Mouse (Mus musculus) Patski (cell line): ENCODE data around the gene Galc. TPM values are rescaled to one million over a fixed set of nuclear protein-coding genes. Genes with fewer than 3 reads are reported as not detected.
"Not testable (repeated sequence)": the region's sequence is repeated elsewhere in the genome, so short reads cannot be mapped to it uniquely, and the experiment has no call there.

Source experiments
- ATAC-seq: fragments of 100-300 bp; one replicate; pipeline ENCODE4 v1.8.0; 2021
- CTCF ChIA-PET: fragments of 350-600 bp; sonication (Branson Sonifier 250); formaldehyde crosslinking; loops from one replicate; lab custom pipeline; 2022; ENCODE audit warnings: inconsistent platforms; lab: Charles Lee
- POLR2A ChIA-PET: fragments of 350-600 bp; sonication (Branson Sonifier 250); formaldehyde crosslinking; loops from one replicate; lab custom pipeline; 2022; ENCODE audit warnings: antibody characterized with exemption, inconsistent platforms; lab: Charles Lee
- DNase-seq: peaks from one replicate; pipeline ENCODE4 v3.0.0-alpha.2; 2011; ENCODE audit warnings: low read depth, low spot score
- H3K27me3 ChIP-seq: fragments of 371-371 bp; one replicate; pipeline ENCODE4 v1.5.1; 2021
- CTCF ChIP-seq: fragments of 100-300 bp; IDR thresholded peaks from one replicate; pipeline ENCODE4 v1.5.1; 2021
- in situ Hi-C: fragments of 300-500 bp; cut with MboI; formaldehyde crosslinking; loops from 3 replicates; pipeline ENCODE4 v1.11.1; 2018; ENCODE audit warnings: low pct_unique_long_range_greater_than_20kb, mixed read lengths
- polyA plus RNA-seq: library from polyadenylated mRNA; unstranded; gene quantifications from one replicate; pipeline ENCODE4 v1.2.3, GENCODE M21; 2021

Galc gene
- polyA plus RNA-seq, 1 experiment from 2014 or later, result 60.4 TPM

DNA sequence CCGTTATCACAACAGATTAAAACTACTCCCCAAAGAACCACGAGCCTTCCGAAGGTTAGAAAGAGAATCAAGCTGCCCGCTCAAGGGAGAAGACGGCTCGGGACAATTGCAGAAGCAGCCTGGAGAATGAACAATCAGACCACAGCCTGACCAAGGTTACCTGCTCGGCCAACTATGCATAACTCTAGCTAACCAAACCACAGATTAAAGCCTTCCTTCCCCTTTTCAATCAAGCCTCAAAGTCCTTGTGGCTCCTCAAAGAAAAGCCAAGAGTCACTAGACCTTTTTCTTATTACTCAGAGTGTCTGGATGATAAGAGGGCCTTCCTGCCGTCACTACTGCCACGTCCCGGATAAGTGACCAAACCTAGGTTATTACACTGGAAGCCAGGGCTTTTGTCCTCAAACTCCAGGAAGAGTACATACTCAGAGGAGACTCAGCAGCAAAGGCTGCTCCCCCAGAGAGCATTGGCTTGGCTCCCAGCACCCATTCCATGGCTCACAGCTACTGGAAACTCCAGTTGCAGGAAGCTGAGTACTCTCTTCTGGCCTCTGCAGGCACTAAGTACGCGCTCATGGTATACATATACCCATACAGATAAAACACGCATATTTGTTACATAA lies 3.8 kb downstream of the Galc start:
- no peak for TF ChIP-seq CTCF
- ChIA-PET POLR2A (no interaction called here), CTCF (interaction anchor here (1.2 to 1.4 kb wide), 2 partner anchors 25 to 43 kb away, joined by 3 to 4 read pairs; no protein-coding TSS in a partner anchor)
- in situ Hi-C loops, result no loop called here
- DNase-seq (no peak), ATAC-seq (peak; percentile 77)
- H3K27me3 ChIP-seq, result no peaks in the 10 kb centered on the region

DNA sequence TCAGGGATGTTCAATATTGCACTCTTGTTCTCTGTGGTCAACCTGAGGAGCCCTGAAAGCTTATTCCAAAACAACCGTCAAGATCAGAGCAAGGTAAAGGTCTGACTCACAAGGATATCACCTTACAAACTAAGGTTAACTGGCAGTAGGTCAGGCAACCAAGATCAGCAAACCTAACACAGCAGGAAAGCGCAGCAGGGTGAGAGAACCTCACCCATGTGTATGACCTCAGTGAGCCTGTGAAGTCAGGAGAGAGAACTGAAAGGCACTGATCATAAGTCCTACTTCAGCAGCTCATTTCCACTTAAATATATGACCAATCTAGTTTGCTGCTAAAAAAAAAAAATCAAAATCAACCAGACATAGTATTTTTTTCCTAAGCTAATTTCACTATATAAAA lies 6.8 kb downstream of the Galc start:
- in situ Hi-C loops, result no loop called here

DNA sequence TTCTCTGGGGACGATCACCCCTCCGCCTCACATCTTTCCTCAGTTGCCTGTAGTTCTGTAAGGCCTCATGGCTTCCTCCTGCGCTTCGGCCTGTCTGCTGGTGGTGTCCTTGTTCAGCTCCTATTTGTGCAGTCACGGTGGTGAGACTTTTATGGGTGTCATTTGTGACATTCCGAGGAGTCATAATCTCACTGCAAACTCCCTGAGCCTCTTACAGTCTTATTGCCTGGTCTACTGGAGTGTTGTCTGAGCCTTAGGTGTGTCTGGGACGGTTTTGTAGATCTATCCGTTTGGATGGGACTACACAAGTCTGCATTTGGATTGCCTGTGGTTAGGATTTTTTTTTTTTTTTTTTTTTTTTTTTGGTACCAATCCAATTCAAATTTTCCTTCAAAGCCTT lies 8.9 kb downstream of the Galc start:
- no peaks in the 10 kb centered on the region for H3K27me3 ChIP-seq
- ChIA-PET POLR2A (no interaction called here), CTCF (no interaction called here)
- in situ Hi-C loops, result no loop called here
- DNase-seq (no peak), ATAC-seq (no peak)
- TF ChIP-seq CTCF, result no peak

More for the DNA sequence above, 6.8 kb downstream of the Galc start:
- CTCF ChIA-PET, result no interaction called here
- H3K27me3 ChIP-seq, result no peaks in the 10 kb centered on the region
- no peak for DNase-seq
- ATAC-seq, result no peak
- POLR2A ChIA-PET, result no interaction called here
- TF ChIP-seq CTCF, result no peak

DNA sequence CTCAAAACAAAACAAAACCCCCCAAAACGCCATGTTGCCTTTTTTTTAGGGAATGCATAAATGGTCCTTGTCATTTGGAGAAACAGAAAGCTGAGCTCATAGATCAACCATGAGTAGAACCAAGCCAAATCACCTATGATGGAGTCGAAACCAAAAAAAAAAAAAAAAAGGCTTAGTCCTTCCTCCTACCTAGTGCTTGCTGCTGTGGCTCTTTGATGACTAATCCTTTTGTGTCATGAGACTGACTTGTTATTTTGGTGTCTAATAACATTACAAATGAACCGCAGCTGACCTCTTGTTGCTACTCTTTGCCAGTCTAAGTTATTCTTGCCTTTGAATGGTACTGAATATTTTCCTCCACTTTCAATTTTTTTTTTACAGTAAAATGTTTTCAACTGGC lies 9.6 kb downstream of the Galc start:
- ChIA-PET CTCF (no interaction called here), POLR2A (no interaction called here)
- ATAC-seq (peak; percentile 95), DNase-seq (no peak)
- TF ChIP-seq CTCF, result no peak
- in situ Hi-C loops, result no loop called here
- H3K27me3 ChIP-seq, result no peaks in the 10 kb centered on the region

DNA sequence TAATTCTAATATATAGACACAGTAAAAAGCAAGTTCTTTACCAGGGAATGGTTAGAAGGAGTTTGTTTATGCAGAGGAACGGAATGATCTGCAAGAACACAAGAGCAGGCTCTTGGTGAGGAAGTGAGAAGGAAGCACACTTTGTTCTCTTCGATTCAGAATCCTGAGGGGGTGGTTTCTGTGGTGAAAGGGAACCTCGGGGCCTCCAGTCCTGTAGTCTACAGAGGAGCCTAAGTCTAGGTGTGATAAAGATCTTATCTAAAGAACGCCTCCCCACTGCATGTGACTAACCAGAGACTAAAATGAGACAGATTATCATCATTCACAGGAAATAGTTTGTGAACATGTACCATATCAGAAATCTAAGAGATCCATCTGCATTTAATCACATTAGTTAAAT lies 12.4 kb downstream of the Galc start:
- TF ChIP-seq CTCF, result no peak
- in situ Hi-C loops, result no loop called here
- ChIA-PET POLR2A (no interaction called here), CTCF (no interaction called here)
- ATAC-seq (no peak), DNase-seq (no peak)
- no peaks in the 10 kb centered on the region for H3K27me3 ChIP-seq

DNA sequence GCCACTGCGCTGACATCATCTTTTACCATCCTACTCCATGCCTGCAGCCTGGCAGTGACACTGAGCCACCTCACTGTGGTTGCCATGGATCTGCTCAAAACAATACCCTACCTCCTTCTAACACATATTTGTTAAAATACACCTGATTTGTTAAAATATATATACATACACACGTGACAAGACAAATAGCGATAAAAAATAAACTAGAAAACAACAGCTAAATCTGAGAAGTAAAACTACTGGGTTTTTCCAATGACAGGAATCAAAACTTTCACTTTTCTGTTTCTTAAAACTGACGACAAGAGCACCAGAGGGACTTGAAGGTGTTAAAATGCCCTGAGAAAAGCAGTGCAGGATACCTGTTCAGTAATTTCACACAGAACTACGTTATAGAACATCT lies 14.4 kb downstream of the Galc start:
- no peak for TF ChIP-seq CTCF
- POLR2A ChIA-PET, result no interaction called here
- CTCF ChIA-PET, result no interaction called here
- in situ Hi-C loops, result no loop called here
- DNase-seq, result no peak
- no peaks in the 10 kb centered on the region for H3K27me3 ChIP-seq
- no peak for ATAC-seq

DNA sequence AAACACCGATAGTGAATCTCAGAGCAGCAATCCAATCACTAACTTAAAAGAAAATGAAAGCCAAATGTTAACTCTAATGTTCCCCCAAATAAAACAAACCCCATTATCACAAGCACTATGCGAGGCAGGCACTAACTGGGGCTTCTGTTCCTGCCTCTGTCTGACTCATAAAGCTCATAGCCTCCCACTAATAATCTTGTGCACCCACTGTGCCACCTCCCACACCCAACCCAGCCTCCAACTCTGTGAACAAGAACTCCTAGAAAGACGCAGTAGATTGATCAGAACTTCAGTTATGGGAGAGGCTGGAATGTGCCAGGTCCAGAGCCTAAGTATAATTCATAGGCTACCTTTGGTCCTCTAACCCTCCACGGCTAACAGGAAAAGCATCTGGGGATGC lies 15.1 kb downstream of the Galc start:
- ATAC-seq (no peak), DNase-seq (no peak)
- TF ChIP-seq CTCF, result no peak
- no peaks in the 10 kb centered on the region for H3K27me3 ChIP-seq
- ChIA-PET POLR2A (no interaction called here), CTCF (no interaction called here)
- in situ Hi-C loops, result no loop called here

DNA sequence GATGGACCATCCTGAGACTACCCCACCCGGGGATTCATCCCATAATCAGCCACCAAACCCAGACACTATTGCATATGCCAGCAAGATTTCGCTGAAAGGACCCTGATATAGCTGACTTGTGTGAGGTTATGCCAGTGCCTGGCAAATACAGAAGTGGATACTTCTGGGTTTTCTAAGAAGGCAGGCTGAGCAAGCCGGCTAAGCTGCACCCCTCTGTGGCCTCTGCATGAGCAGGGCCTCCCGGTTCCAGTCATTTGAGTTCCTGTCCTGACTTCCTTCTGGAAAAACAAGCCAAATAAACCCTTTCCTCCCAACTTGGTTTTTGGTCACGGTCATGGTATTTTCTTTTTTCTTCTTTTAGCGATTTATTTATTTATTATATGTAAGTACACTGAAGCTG lies 20.8 kb downstream of the Galc start:
- CTCF ChIA-PET, in situ Hi-C loops, ATAC-seq, H3K27me3 ChIP-seq, POLR2A ChIA-PET, DNase-seq: not testable (repeated sequence)

DNA sequence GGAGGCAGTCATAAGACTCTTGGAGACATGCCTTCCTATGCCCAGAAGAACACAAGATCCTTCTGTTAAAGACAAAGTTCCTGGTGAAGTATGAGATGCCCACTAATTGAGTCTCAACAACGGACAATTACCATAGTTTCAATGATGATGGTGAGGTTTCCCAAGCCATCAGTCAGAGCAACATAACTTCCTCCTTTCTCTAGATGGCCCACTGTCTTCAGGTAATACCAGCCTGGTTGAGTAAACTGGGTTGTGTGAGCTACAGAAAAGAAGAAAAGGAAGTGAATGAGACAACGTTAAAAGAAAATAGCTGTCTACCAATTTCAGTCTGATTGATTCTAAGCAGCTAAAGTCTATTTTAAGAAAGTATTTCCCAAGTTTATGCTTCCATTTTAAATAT lies 32.2 kb downstream of the Galc start:
- DNase-seq (no peak), ATAC-seq (no peak)
- ChIA-PET POLR2A (no interaction called here), CTCF (interaction anchor here (1.0 to 3.0 kb wide), 2 partner anchors 13 to 203 kb away, joined by 3 to 14 read pairs; no protein-coding TSS in a partner anchor)
- no peaks in the 10 kb centered on the region for H3K27me3 ChIP-seq
- in situ Hi-C loops, result no loop called here
- no peak for TF ChIP-seq CTCF

DNA sequence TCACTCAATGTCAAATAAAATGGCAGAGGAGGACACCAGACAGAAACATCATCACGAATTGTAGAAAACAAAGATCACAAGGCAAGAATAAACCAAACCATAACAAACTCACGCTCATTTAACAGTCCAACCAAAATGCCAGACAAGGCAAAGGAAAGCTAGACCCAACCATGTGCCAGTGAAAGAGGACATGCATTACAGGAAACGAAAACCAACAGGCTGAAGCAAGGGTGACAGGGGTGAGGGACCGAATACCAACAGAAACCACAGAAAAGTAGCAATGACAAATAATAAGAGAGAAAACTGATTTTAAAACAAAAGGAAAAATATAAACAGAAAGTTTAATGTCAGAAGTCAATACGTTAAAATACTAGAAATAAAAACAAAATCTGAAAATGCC lies 36.0 kb downstream of the Galc start:
- no peak for ATAC-seq

DNA sequence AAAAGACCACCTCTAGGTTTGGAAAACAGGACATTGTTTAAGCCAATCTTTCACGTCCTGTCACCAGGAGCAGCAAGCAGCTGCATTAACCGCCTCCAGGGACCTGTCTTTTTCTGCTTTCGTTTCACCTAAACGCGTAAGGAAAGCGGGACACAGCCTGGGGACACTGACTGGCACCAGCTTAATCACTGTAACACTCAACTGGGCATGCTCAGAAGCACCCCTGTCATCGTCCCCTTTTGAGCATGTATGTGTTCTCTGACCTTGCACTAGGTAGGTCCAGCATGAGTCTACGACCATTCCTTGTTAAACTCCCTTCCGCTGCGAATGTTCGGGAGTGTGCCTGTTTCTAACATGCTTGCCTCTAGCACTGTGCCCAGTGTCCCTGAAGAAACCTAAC lies 42.8 kb downstream of the Galc start:
- ChIA-PET CTCF (no interaction called here), POLR2A (no interaction called here)
- TF ChIP-seq CTCF, result no peak

More for the DNA sequence above, 36.0 kb downstream of the Galc start:
- H3K27me3 ChIP-seq, result no peaks in the 10 kb centered on the region
- DNase-seq, result no peak
- TF ChIP-seq CTCF, result no peak
- in situ Hi-C loops, result no loop called here
- CTCF ChIA-PET, result no interaction called here
- POLR2A ChIA-PET, result no interaction called here

DNA sequence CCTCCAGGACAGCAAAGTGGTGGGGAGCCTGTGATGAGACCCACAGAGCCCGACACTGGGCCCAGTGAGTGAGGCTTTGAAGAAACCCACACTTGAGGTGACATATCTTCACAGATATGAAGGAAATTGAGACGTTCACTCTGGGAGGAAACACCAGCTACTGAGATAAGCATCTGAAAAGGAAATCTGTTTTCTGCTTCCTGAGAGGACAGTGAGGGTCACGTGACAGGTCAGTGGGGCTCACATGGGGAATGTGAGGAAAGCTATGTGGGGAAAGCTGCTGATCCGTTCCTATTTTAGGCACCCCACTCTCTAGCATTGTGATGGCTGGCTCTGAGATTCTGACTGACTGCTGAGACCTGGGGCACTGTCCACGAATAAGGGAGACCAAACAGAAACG lies 43.7 kb downstream of the Galc start:
- ATAC-seq (no peak), DNase-seq (no peak)
- POLR2A ChIA-PET, result no interaction called here
- CTCF ChIA-PET, result interaction anchor here (1.5 to 3.8 kb wide), 2 partner anchors 10 to 13 kb away, joined by 3 to 14 read pairs; no protein-coding TSS in a partner anchor
- in situ Hi-C loops, result loop anchor here (10.0 kb wide), 1 partner anchor 129 kb away; no protein-coding TSS in a partner anchor
- H3K27me3 ChIP-seq, result no peaks in the 10 kb centered on the region
- TF ChIP-seq CTCF, result no peak

More for the DNA sequence above, 42.8 kb downstream of the Galc start:
- ATAC-seq, result no peak
- in situ Hi-C loops, result loop anchor here (10.0 kb wide), 1 partner anchor 128 kb away; no protein-coding TSS in a partner anchor
- DNase-seq, result no peak
- H3K27me3 ChIP-seq, result no peaks in the 10 kb centered on the region
